Mouse (Mus musculus) G1E (cell line): Measurements from ENCODE around the gene Zic3.

Experiments used
- CTCF ChIP-seq: IDR thresholded peaks from 2 replicates; pipeline ENCODE4 v1.5.1; 2012; ENCODE audit warnings: low read depth, low read length, inconsistent platforms, mixed read lengths
- GATA1 ChIP-seq: IDR thresholded peaks from 2 replicates; pipeline ENCODE4 v1.6.1; 2012; ENCODE audit warnings: borderline replicate concordance, low read length, inconsistent platforms, mixed read lengths
- POLR2AphosphoS5 ChIP-seq: IDR thresholded peaks from 2 replicates; pipeline ENCODE4 v1.6.1; 2012; ENCODE audit warnings: low read depth, low read length, inconsistent platforms; ENCODE audit not compliant: insufficient replicate concordance

GRCm38 (mm10) chrX:57982351-57982750 lies 40.1 kb upstream of the Zic3 start:
- TF ChIP-seq CTCF (no peak), POLR2AphosphoS5 (no peak), GATA1 (no peak)
